Mouse (Mus musculus) limb, embryonic 14.5 days (tissue): ENCODE data around the gene Selenos. TPM values are rescaled to one million over a fixed set of nuclear protein-coding genes. Genes with fewer than 3 reads are reported as not detected.

Source experiments
- ATAC-seq: fragments of 200-750 bp; cut with Nextera tagmentation; 2 replicates; pipeline ENCODE4 v1.8.0; 2017; ENCODE audit warnings: low read depth, moderate number of reproducible peaks, moderate TSS enrichment; ENCODE audit not compliant: low FRiP score
- DNase-seq: peaks from one replicate; pipeline ENCODE4 v3.0.0-alpha.2; 2015; ENCODE audit warnings: low spot score
- H3K27ac ChIP-seq: fragments of 300-500 bp; sonication (generic); replicated peaks from 2 replicates; pipeline ENCODE4 v1.5.1; 2014; ENCODE audit warnings: low read depth, mild to moderate bottlenecking, low read length, moderate library complexity, mixed read lengths
- H3K27me3 ChIP-seq: fragments of 300-500 bp; sonication (generic); 2 replicates; pipeline ENCODE4 v1.6.1; 2014; ENCODE audit warnings: low read length, mixed read lengths; ENCODE audit not compliant: control insufficient read depth, insufficient read depth
- H3K36me3 ChIP-seq: fragments of 300-500 bp; sonication (generic); 2 replicates; pipeline ENCODE4 v1.6.1; 2014; ENCODE audit warnings: mild to moderate bottlenecking, low read length, moderate library complexity, mixed read lengths; ENCODE audit not compliant: control insufficient read depth, insufficient read depth
- H3K4me1 ChIP-seq: fragments of 300-500 bp; sonication (generic); 2 replicates; pipeline ENCODE4 v1.6.1; 2014; ENCODE audit warnings: antibody characterized with exemption, low read length, mixed read lengths; ENCODE audit not compliant: control insufficient read depth, insufficient read depth
- H3K4me2 ChIP-seq: fragments of 300-500 bp; sonication (generic); replicated peaks from 2 replicates; pipeline ENCODE4 v1.6.1; 2014; ENCODE audit warnings: low read depth, mild to moderate bottlenecking, low read length, moderate library complexity; ENCODE audit not compliant: severe bottlenecking
- H3K4me3 ChIP-seq: fragments of 300-500 bp; sonication (generic); replicated peaks from 2 replicates; pipeline ENCODE4 v1.5.1; 2014; ENCODE audit warnings: low read length
- H3K9ac ChIP-seq: fragments of 300-500 bp; sonication (generic); 2 replicates; pipeline ENCODE4 v1.6.1; 2014; ENCODE audit warnings: mild to moderate bottlenecking, low read depth, low read length, moderate library complexity; ENCODE audit not compliant: severe bottlenecking
- H3K9me3 ChIP-seq: fragments of 300-500 bp; sonication (generic); 2 replicates; pipeline ENCODE4 v1.6.1; 2016; ENCODE audit warnings: low read length; ENCODE audit not compliant: control insufficient read depth
- POLR2A ChIP-seq: fragments of 200-500 bp; IDR thresholded peaks from 2 replicates; pipeline ENCODE4 v1.8.0; 2012; ENCODE audit warnings: inconsistent platforms, mild to moderate bottlenecking, moderate library complexity, borderline replicate concordance; ENCODE audit not compliant: insufficient read depth, insufficient read length; ENCODE audit errors: extremely low read depth
- WGBS: fragments of 180-500 bp; shearing (Covaris S2); extraction: QIAGEN DNeasy Blood & Tissue Kit; methylation state at CpG from one replicate; pipeline ENCODE4 v1.1.7; 2014; 5-methylcytosine and 5-hydroxymethylcytosine counted together
- polyA plus RNA-seq, 2 experiments: library from polyadenylated mRNA; depleted of rRNA in 1 of 2; stranded (reverse) in 1 of 2; unstranded in 1 of 2; fragments of >200 nt; fragmentation: Nextera tagmentation in 1 of 2; extraction: Ambion mirVana in 1 of 2; gene quantifications; 2 replicates each; pipeline versions ENCODE4 v1.2.1 to v1.2.3; 2012 to 2014

The Selenos gene
- polyA plus RNA-seq, 2 experiments, result 113 to 139 TPM

DNA sequence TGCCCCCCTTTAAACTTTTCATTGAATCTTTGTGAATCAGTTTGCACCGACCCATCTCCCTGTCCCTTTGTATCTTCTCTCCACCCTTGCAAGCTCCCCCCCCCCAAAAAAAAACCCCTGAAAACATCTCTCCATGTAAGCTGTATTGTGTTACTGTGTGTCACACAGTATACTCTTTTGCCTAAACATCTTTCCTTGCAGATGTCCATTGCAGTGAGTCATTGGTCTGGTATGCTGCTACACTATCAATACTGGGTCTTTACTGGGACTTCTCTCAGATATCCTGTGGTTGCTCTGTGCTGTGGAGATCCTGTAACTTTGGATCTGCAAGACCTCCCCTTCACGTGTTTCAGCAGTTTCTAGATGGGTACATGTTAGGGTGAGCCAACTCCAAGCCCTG lies 50.8 kb downstream of the Selenos start:
- no peak overlapping the region for H3K4me2 ChIP-seq
- no peak for TF ChIP-seq POLR2A
- no peak overlapping the region for H3K9ac ChIP-seq
- no peaks in the 10 kb centered on the region for H3K9me3 ChIP-seq
- no peak overlapping the region for H3K27ac ChIP-seq
- no peaks in the 10 kb centered on the region for H3K27me3 ChIP-seq
- peaks cover 42% of the 10 kb centered on the region for H3K36me3 ChIP-seq
- DNase-seq (no peak), ATAC-seq (no peak)
- peaks cover 6% of the 10 kb centered on the region; the same call in 1 of the 2 replicates for H3K4me1 ChIP-seq
- no peak overlapping the region for H3K4me3 ChIP-seq
- 90% methylated on average over 2 of the region's 2 CpGs for WGBS

- Histone ChIP-seq H3K4me2 (no peak overlapping the region), H3K9me3 (no peaks in the 10 kb centered on the region), H3K4me3 (no peak overlapping the region), H3K9ac (no peak overlapping the region), H3K36me3 (peaks cover 26% of the 10 kb centered on the region), H3K27ac (no peak overlapping the region), H3K4me1 (peaks cover 11% of the 10 kb centered on the region; the same call in 1 of the 2 replicates), H3K27me3 (no peaks in the 10 kb centered on the region)
- DNase-seq, result no peak
- no peak for TF ChIP-seq POLR2A
- WGBS, result 90% methylated on average over 4 of the region's 4 CpGs
- no peak for ATAC-seq
These were observed 52.5 kb downstream of the Selenos start for GRCm38 (mm10) chr7:66131776-66132421.

DNA sequence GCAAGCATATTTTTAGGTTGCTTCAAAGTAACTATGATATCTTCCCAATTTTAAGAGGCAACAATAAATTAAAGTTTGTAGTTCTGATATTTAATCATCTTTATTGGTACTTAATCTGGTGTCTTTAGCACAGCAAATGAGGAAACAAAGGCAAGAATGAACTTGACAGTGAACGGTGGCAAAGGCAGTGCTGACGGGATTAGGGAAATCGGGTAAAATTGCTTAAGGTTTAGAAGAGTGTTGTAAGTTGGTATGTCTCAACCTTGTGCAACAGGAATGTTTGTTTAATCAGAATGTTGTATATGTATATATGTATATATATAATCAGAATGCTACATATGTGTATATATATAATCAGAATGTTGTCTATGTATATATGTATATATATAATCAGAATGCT lies 54.7 kb downstream of the Selenos start:
- no peak overlapping the region for H3K27ac ChIP-seq

DNA sequence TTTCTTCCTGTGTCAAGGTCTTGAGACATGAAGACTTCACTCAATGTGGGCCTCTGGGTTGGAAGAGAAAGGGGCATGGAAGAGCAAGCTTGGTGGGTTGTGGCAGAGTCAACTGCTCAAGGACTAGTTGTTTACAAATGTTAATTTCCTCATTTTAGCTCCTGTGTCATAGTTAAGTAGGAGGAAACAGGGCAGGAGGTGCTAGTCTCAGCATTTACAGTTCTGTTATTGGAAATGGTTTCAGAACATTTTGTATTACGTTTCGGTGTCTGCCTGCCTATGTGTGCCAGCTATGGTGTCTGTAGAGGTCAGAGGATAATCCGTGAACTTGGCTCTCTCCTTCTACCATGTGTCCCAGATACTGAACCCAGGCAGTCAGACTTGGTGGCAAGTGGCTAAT lies 56.2 kb downstream of the Selenos start:
- 79% methylated on average over 3 of the region's 3 CpGs for WGBS
- no peak for ATAC-seq
- Histone ChIP-seq H3K9me3 (no peaks in the 10 kb centered on the region), H3K36me3 (peaks cover 17% of the 10 kb centered on the region), H3K27ac (no peak overlapping the region), H3K4me1 (peaks cover 17% of the 10 kb centered on the region), H3K4me2 (no peak overlapping the region), H3K9ac (no peak overlapping the region), H3K4me3 (no peak overlapping the region), H3K27me3 (no peaks in the 10 kb centered on the region)
- no peak for TF ChIP-seq POLR2A
- DNase-seq, result no peak

More for the DNA sequence above, 54.7 kb downstream of the Selenos start:
- no peak for TF ChIP-seq POLR2A
- Histone ChIP-seq H3K9me3 (no peaks in the 10 kb centered on the region), H3K36me3 (peaks cover 17% of the 10 kb centered on the region; the same call in 1 of the 2 replicates), H3K4me2 (no peak overlapping the region), H3K4me1 (peaks cover 15% of the 10 kb centered on the region), H3K4me3 (no peak overlapping the region), H3K9ac (no peak overlapping the region), H3K27me3 (no peaks in the 10 kb centered on the region)
- ATAC-seq (no peak), DNase-seq (no peak)
- 94% methylated on average over 3 of the region's 3 CpGs for WGBS

- Histone ChIP-seq H3K4me2 (no peak overlapping the region), H3K4me1 (peaks cover 23% of the 10 kb centered on the region), H3K27me3 (no peaks in the 10 kb centered on the region), H3K36me3 (peaks cover 14% of the 10 kb centered on the region), H3K9ac (no peak overlapping the region), H3K27ac (no peak overlapping the region), H3K4me3 (no peak overlapping the region), H3K9me3 (no peaks in the 10 kb centered on the region)
- no peak for TF ChIP-seq POLR2A
- no peak for ATAC-seq
- DNase-seq, result no peak
These were observed 56.7 kb downstream of the Selenos start for GRCm38 (mm10) chr7:66136187-66136586.
